Mouse (Mus musculus): Measurements from ENCODE around the gene Slc25a14.

DNA sequence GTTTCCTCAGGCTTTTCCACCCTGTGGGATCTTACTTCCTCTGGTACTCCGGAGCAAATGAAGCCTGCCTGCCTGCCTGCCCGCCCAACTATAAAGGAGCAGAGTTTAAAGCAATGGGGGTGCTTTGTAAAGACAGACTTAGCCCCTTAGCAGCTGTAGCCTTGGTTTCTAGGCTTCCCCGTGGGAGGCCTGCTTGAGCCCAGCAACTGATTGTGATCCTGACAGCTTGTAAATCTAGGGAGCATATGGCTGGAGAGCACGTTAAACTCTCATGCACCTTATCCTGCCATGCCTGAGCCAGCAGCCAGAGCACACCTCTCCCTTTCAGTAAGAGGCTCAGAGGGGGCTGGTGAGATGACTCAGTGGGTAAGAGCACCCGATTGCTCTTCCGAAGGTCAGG lies 43.6 kb downstream of the Slc25a14 start:
- TF ChIP-seq CTCF (IDR thresholded peaks at IDR 0.05; ENCODE audit: low read depth) (no peak), EP300 (optimal IDR thresholded peaks at IDR 0.05) (no peak)
